Mouse (Mus musculus) liver, embryonic 14 days (tissue): ENCODE results near the gene Defa36. TPM values are rescaled to one million over a fixed set of nuclear protein-coding genes. Genes with fewer than 3 reads are reported as not detected.

Experiments
- polyA plus RNA-seq: library from polyadenylated mRNA; depleted of rRNA; stranded (reverse); fragments of >200 nt; gene quantifications from 2 replicates; pipeline ENCODE4 v1.2.3, GENCODE M21; 2012; rRNA removed

Defa36 gene
- polyA plus RNA-seq: not detected in 2 replicates

DNA sequence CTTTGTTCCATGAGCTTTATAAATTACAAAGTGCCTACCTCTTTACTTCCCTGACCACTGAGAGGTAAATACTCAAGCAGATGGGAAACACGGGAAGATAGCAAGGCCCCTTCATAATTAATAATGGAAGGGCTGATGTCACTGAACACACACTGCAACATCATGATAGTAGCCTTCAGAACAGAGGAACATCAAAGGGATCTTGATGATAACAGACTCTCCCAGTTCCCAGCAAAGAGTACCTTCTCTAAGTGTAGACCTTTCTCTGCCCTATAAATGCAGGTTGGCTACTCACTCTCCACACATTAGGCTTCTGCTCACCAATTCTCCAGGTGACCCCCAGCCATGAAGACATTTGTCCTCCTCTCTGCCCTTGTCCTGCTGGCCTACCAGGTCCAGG lies at the start of gene Defa36:
Defa36 (plus strand) TSS at position 301 of the 400 bp plus-strand sequence.

GRCm38 (mm10) chr8:21378215-21378614 lies 49.0 kb upstream of the Defa36 start, which contains the start of gene Defa2:
Defa2 (plus strand) TSS chr8:21378515.

DNA sequence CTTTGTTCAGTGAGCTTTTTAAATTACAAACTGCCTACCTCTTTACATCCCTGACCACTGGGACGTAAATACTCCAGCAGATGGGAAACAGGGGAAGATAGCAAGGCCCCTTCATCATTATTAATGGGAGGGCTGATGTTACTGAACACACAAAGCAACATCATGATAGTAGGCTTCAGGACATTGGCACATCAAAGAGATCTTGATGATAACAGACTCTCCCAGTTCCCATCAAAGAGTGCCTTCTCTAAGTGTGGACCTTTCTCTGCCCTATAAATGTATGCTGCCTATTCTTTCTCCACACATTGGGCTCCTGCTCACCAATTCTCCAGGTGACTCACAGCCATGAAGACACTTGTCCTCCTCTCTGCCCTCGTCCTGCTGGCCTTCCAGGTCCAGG lies 35.7 kb upstream of the Defa36 start, which contains the start of gene Defa33:
Defa33 (plus strand) TSS at position 301 of the 400 bp plus-strand sequence.

DNA sequence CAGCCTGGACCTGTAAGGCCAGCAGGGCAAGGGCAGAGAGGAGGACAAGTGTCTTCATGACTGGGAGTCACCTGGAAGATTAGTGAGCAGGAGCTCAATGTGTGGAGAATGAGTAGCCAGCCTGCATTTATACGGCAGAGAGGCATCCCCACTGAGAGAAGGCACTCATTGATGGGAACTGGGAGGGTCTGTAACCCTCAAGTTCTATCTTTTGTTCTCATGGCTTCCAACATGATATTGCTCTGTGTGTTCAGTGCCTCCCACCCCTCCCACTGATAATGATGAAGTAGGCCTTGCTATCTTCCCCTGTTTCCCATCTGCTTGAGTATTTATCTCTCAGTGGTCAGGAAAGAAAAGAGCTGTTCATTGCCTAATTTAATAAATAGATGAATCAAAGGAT lies 29.2 kb downstream of the Defa36 start, which contains the start of gene Gm7849:
Gm7849 (minus strand) TSS at position 101 of the 400 bp plus-strand sequence.

Other genes with a start within 250 kb of the Defa36 start
- not detected in 2 replicates for gene Defa31, start 235.8 kb upstream of the Defa36 start, polyA plus RNA-seq
- not detected in 2 replicates for gene Gm15293, start 225.8 kb upstream of the Defa36 start, polyA plus RNA-seq
- gene Gm15292, start 177.7 kb upstream of the Defa36 start, polyA plus RNA-seq: not detected in 2 replicates
- gene Defa27, start 111.9 kb upstream of the Defa36 start, polyA plus RNA-seq: not detected in 2 replicates
- gene Defa29, start 100.4 kb upstream of the Defa36 start, polyA plus RNA-seq: not detected in 2 replicates
- not detected in 2 replicates for gene Defa2, start 48.9 kb upstream of the Defa36 start, polyA plus RNA-seq
- not detected in 2 replicates for gene Defa33, start 35.6 kb upstream of the Defa36 start, polyA plus RNA-seq
- not detected in 2 replicates for gene Gm7849, start 29.1 kb downstream of the Defa36 start, polyA plus RNA-seq
- gene Defa20, start 81.8 kb downstream of the Defa36 start, polyA plus RNA-seq: not detected in 2 replicates
- gene Defa32, start 101.6 kb downstream of the Defa36 start, polyA plus RNA-seq: not detected in 2 replicates
- not detected in 2 replicates for gene Defa37, start 138.0 kb downstream of the Defa36 start, polyA plus RNA-seq
- not detected in 2 replicates for gene Defa28, start 155.6 kb downstream of the Defa36 start, polyA plus RNA-seq
- gene Gm7861, start 167.1 kb downstream of the Defa36 start, polyA plus RNA-seq: not detected in 2 replicates
- gene Defa26, start 190.8 kb downstream of the Defa36 start, polyA plus RNA-seq: not detected in 2 replicates
- gene Defa17, start 228.4 kb downstream of the Defa36 start, polyA plus RNA-seq: not detected in 2 replicates
- not detected in 2 replicates for gene Defa34, start 238.4 kb downstream of the Defa36 start, polyA plus RNA-seq